Mouse (Mus musculus) monocyte, adult 2 months (primary cell): Measurements from ENCODE around the gene Nsun2.
"Not testable (repeated sequence)": the region's sequence is repeated elsewhere in the genome, so short reads cannot be mapped to it uniquely, and the experiment has no call there.

ENCODE experiments used
- DNase-seq, 2 experiments: peaks; one replicate each; pipeline ENCODE4 v3.0.0; 2022; ENCODE audit warnings: low spot score in 2 of 2, low read depth in 1 of 2

Nsun2 gene

GRCm38 (mm10) chr13:69586337-69586736, 52.8 kb downstream of the Nsun2 start:
- no peak for DNase-seq

GRCm38 (mm10) chr13:69587849-69588248, 54.3 kb downstream of the Nsun2 start:
- DNase-seq = no peak

- DNase-seq = no peak
These were observed 54.7 kb downstream of the Nsun2 start for GRCm38 (mm10) chr13:69588263-69588662.

GRCm38 (mm10) chr13:69591338-69591737, 57.8 kb downstream of the Nsun2 start:
- DNase-seq = no peak

- no peak for DNase-seq
These were observed 58.7 kb downstream of the Nsun2 start for GRCm38 (mm10) chr13:69592226-69592625.

- DNase-seq = no peak
These were observed 59.9 kb downstream of the Nsun2 start for GRCm38 (mm10) chr13:69593453-69593852.

- no peak for DNase-seq
These were observed 61.2 kb downstream of the Nsun2 start for GRCm38 (mm10) chr13:69594577-69595256.

- DNase-seq = no peak
These were observed 62.4 kb downstream of the Nsun2 start for GRCm38 (mm10) chr13:69595911-69596310.

GRCm38 (mm10) chr13:69596515-69596914, 63.0 kb downstream of the Nsun2 start:
- no peak for DNase-seq

GRCm38 (mm10) chr13:69598867-69599266, 65.3 kb downstream of the Nsun2 start:
- DNase-seq = no peak

GRCm38 (mm10) chr13:69600863-69601262, 67.3 kb downstream of the Nsun2 start:
- DNase-seq = not testable (repeated sequence)

GRCm38 (mm10) chr13:69601321-69601720, 67.8 kb downstream of the Nsun2 start:
- DNase-seq = no peak

GRCm38 (mm10) chr13:69604670-69605069, 71.1 kb downstream of the Nsun2 start:
- no peak for DNase-seq

- DNase-seq = no peak
These were observed 75.2 kb downstream of the Nsun2 start for GRCm38 (mm10) chr13:69608734-69609133.

- DNase-seq = no peak
These were observed 77.3 kb downstream of the Nsun2 start for GRCm38 (mm10) chr13:69610751-69611397.

- DNase-seq = peak; percentile 100
These were observed 78.0 kb downstream of the Nsun2 start, which contains the start of gene Srd5a1 for GRCm38 (mm10) chr13:69611398-69612174. TSS of gene Srd5a1 (minus strand) at chr13:69611442.

GRCm38 (mm10) chr13:69612175-69612544, 78.6 kb downstream of the Nsun2 start:
- DNase-seq = no peak

GRCm38 (mm10) chr13:69616716-69617115, 83.2 kb downstream of the Nsun2 start:
- DNase-seq = no peak

GRCm38 (mm10) chr13:69623843-69624242, 90.3 kb downstream of the Nsun2 start:
- no peak for DNase-seq

GRCm38 (mm10) chr13:69624510-69624909, 91.0 kb downstream of the Nsun2 start:
- no peak for DNase-seq

GRCm38 (mm10) chr13:69627941-69628340, 94.4 kb downstream of the Nsun2 start:
- DNase-seq = no peak

GRCm38 (mm10) chr13:69630576-69630975, 97.0 kb downstream of the Nsun2 start:
- DNase-seq = no peak
